Mouse (Mus musculus) right cerebral cortex, postnatal 14 days (tissue): ENCODE measurements at regions not wholly inside any gene's neighbourhood (a gene's known extent, or its start where the extent isn't known, plus 50 kb on each side); places are given as distances from the start of the nearest gene placed in this dataset.

Source experiments
- DNase-seq: peaks from one replicate; pipeline ENCODE4 v3.0.0; 2022

GRCm38 (mm10) chr3:143789932-143790570 lies 415.0 kb downstream of the Lmo4 start:
- no peak for DNase-seq

- DNase-seq = no peak
These were observed 418.1 kb downstream of the Lmo4 start for GRCm38 (mm10) chr3:143786889-143787288.

- no peak for DNase-seq
These were observed 420.6 kb downstream of the Lmo4 start for GRCm38 (mm10) chr3:143784353-143784791.

GRCm38 (mm10) chr3:143778161-143778560 lies 426.9 kb downstream of the Lmo4 start:
- no peak for DNase-seq

GRCm38 (mm10) chr3:143759337-143759736 lies 445.7 kb downstream of the Lmo4 start:
- DNase-seq = no peak

GRCm38 (mm10) chr3:143753197-143753596 lies 451.8 kb downstream of the Lmo4 start:
- no peak for DNase-seq

GRCm38 (mm10) chr3:143752660-143753059 lies 452.4 kb downstream of the Lmo4 start:
- DNase-seq = no peak

GRCm38 (mm10) chr3:143750128-143750527 lies 454.9 kb downstream of the Lmo4 start:
- no peak for DNase-seq

GRCm38 (mm10) chr3:143743649-143744048 lies 461.4 kb downstream of the Lmo4 start:
- DNase-seq = no peak

GRCm38 (mm10) chr3:143742786-143743571 lies 462.0 kb downstream of the Lmo4 start:
- no peak for DNase-seq

- no peak for DNase-seq
These were observed 466.3 kb downstream of the Lmo4 start for GRCm38 (mm10) chr3:143738676-143739075.

GRCm38 (mm10) chr3:143737844-143738243 lies 467.2 kb downstream of the Lmo4 start:
- no peak for DNase-seq

GRCm38 (mm10) chr3:143736651-143737398 lies 468.2 kb downstream of the Lmo4 start:
- no peak for DNase-seq

- no peak for DNase-seq
These were observed 470.2 kb downstream of the Lmo4 start for GRCm38 (mm10) chr3:143734791-143735190.

- no peak for DNase-seq
These were observed 471.9 kb downstream of the Lmo4 start for GRCm38 (mm10) chr3:143732966-143733725.

- no peak for DNase-seq
These were observed 475.4 kb downstream of the Lmo4 start for GRCm38 (mm10) chr3:143729473-143730076.

GRCm38 (mm10) chr3:143722571-143722970 lies 482.4 kb downstream of the Lmo4 start:
- peak; percentile 51 for DNase-seq

GRCm38 (mm10) chr3:143722082-143722481 lies 482.9 kb downstream of the Lmo4 start:
- DNase-seq = no peak

- no peak for DNase-seq
These were observed 491.8 kb downstream of the Lmo4 start for GRCm38 (mm10) chr3:143713183-143713582.

- no peak for DNase-seq
These were observed 494.1 kb downstream of the Lmo4 start for GRCm38 (mm10) chr3:143710805-143711469.

GRCm38 (mm10) chr3:143706679-143707078 lies 498.3 kb downstream of the Lmo4 start:
- DNase-seq = no peak

- DNase-seq = no peak
These were observed 510.2 kb downstream of the Lmo4 start for GRCm38 (mm10) chr3:143694817-143695216.
